Mouse (Mus musculus): ENCODE measurements at regions not wholly inside any gene's neighbourhood (a gene's known extent, or its start where the extent isn't known, plus 50 kb on each side); places are given as distances from the start of the nearest gene placed in this dataset.

GRCm38 (mm10) chr2:46183241-46183640 is 1066.0 kb upstream of the Zeb2 start:
- Histone ChIP-seq H3K27me3 (replicated peaks; ENCODE audit: control insufficient read depth, insufficient read depth, low read length) (no peaks in the 10 kb centered on the region), H3K36me3 (ENCODE audit: control insufficient read depth, insufficient read depth, low read length) (no peaks in the 10 kb centered on the region), H3K27ac (ENCODE audit: insufficient read depth, low read depth, low read length) (no peak overlapping the region), H3K4me1 (ENCODE audit: control insufficient read depth, insufficient read depth, low read length) (no peaks in the 10 kb centered on the region), H3K4me3 (ENCODE audit: insufficient read depth, low read depth, low read length) (no peak overlapping the region)
- DNase-seq, result no peak
- 66% methylated on average over 2 of the region's 2 CpGs for WGBS
- TF ChIP-seq POLR2A (IDR thresholded peaks at IDR 0.05; ENCODE audit: low read depth, low read length), result no peak

GRCm38 (mm10) chr2:46179741-46180140 is 1062.5 kb upstream of the Zeb2 start:
- no peak for DNase-seq
- Histone ChIP-seq H3K36me3 (ENCODE audit: control insufficient read depth, insufficient read depth, low read length) (no peaks in the 10 kb centered on the region), H3K27ac (ENCODE audit: insufficient read depth, low read depth, low read length) (no peak overlapping the region), H3K27me3 (replicated peaks; ENCODE audit: control insufficient read depth, insufficient read depth, low read length) (no peaks in the 10 kb centered on the region), H3K4me3 (ENCODE audit: insufficient read depth, low read depth, low read length) (no peak overlapping the region), H3K4me1 (ENCODE audit: control insufficient read depth, insufficient read depth, low read length) (no peaks in the 10 kb centered on the region)
- WGBS, result 23% methylated on average over 4 of the region's 4 CpGs
- TF ChIP-seq CTCF (conservative IDR thresholded peaks at IDR 0.05; ENCODE audit: insufficient read depth, insufficient read length, low read depth, low read length) (no peak), POLR2A (IDR thresholded peaks at IDR 0.05; ENCODE audit: low read depth, low read length) (no peak)

DNA sequence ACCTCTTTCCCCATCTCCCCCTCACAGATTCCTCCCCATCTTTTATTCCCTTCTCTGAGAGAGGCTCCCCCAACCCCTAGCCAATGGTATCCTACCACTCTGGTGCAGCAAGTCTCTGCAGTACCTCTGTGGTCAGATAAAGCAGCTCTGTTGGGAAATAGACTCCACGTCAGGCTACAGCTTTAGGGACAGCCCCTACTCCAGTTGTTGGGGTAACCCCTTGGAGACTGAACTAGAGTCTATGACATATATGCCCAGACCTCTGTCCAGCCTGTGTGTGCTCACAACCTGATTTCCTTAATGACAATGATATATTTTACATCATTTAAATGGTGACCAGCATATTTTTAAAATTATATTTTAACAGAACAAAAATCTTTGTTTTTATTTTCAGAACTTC is 1051.3 kb upstream of the Zeb2 start:
- H3K27ac ChIP-seq (ENCODE audit: insufficient read depth, low read depth, low read length), result no peak overlapping the region
- DNase-seq, result no peak
- no peaks in the 10 kb centered on the region for H3K4me1 ChIP-seq (ENCODE audit: control insufficient read depth, insufficient read depth, low read length)
- WGBS, result 51% methylated on average over 1 of the region's 1 CpGs
- no peaks in the 10 kb centered on the region for H3K36me3 ChIP-seq (ENCODE audit: control insufficient read depth, insufficient read depth, low read length)
- TF ChIP-seq CTCF (conservative IDR thresholded peaks at IDR 0.05; ENCODE audit: insufficient read depth, insufficient read length, low read depth, low read length) (no peak), POLR2A (IDR thresholded peaks at IDR 0.05; ENCODE audit: low read depth, low read length) (no peak)
- H3K27me3 ChIP-seq (replicated peaks; ENCODE audit: control insufficient read depth, insufficient read depth, low read length), result no peaks in the 10 kb centered on the region
- H3K4me3 ChIP-seq (ENCODE audit: insufficient read depth, low read depth, low read length), result no peak overlapping the region

GRCm38 (mm10) chr2:46149848-46150247 is 1032.7 kb upstream of the Zeb2 start:
- no peaks in the 10 kb centered on the region for H3K4me1 ChIP-seq (ENCODE audit: control insufficient read depth, insufficient read depth, low read length)
- no peaks in the 10 kb centered on the region for H3K36me3 ChIP-seq (ENCODE audit: control insufficient read depth, insufficient read depth, low read length)
- WGBS, result 92% methylated on average over 3 of the region's 3 CpGs
- H3K27ac ChIP-seq (ENCODE audit: insufficient read depth, low read depth, low read length), result no peak overlapping the region
- no peak for DNase-seq
- H3K27me3 ChIP-seq (replicated peaks; ENCODE audit: control insufficient read depth, insufficient read depth, low read length), result no peaks in the 10 kb centered on the region
- TF ChIP-seq CTCF (conservative IDR thresholded peaks at IDR 0.05; ENCODE audit: insufficient read depth, insufficient read length, low read depth, low read length) (no peak), POLR2A (IDR thresholded peaks at IDR 0.05; ENCODE audit: low read depth, low read length) (no peak)
- H3K4me3 ChIP-seq (ENCODE audit: insufficient read depth, low read depth, low read length), result no peak overlapping the region

GRCm38 (mm10) chr2:46119871-46120270 is 1002.7 kb upstream of the Zeb2 start:
- Histone ChIP-seq H3K4me3 (ENCODE audit: insufficient read depth, low read depth, low read length) (no peak overlapping the region), H3K27ac (ENCODE audit: insufficient read depth, low read depth, low read length) (no peak overlapping the region), H3K4me1 (ENCODE audit: control insufficient read depth, insufficient read depth, low read length) (no peaks in the 10 kb centered on the region), H3K27me3 (replicated peaks; ENCODE audit: control insufficient read depth, insufficient read depth, low read length) (no peaks in the 10 kb centered on the region), H3K36me3 (ENCODE audit: control insufficient read depth, insufficient read depth, low read length) (no peaks in the 10 kb centered on the region)
- WGBS, result 80% methylated on average over 3 of the region's 3 CpGs
- TF ChIP-seq CTCF (conservative IDR thresholded peaks at IDR 0.05; ENCODE audit: insufficient read depth, insufficient read length, low read depth, low read length) (no peak), POLR2A (IDR thresholded peaks at IDR 0.05; ENCODE audit: low read depth, low read length) (no peak)
- no peak for DNase-seq

DNA sequence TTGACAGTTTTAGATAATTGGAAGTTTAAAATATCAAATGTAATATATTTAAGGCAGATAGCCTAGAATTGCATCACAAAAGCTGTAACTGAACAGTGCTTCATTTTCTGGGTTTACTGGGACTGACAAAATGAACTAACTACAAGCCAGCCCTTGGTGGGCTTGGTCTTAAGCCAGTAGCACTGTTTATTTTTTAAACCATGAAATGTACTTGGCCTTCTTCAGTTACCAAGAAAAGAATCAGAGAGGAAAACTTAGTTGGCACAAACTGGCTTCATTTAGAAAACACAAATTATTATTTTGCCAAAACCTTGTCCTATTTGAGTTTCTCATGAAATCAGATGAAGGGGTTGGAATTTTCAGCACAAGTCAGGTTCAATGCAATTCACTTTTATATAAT is 989.8 kb upstream of the Zeb2 start:
- H3K36me3 ChIP-seq (ENCODE audit: control insufficient read depth, insufficient read depth, low read length), result no peaks in the 10 kb centered on the region
- TF ChIP-seq POLR2A (IDR thresholded peaks at IDR 0.05; ENCODE audit: low read depth, low read length), result no peak
- no peak for TF ChIP-seq CTCF (conservative IDR thresholded peaks at IDR 0.05; ENCODE audit: insufficient read depth, insufficient read length, low read depth, low read length)
- H3K27ac ChIP-seq (ENCODE audit: insufficient read depth, low read depth, low read length), result no peak overlapping the region
- no peaks in the 10 kb centered on the region for H3K4me1 ChIP-seq (ENCODE audit: control insufficient read depth, insufficient read depth, low read length)
- H3K27me3 ChIP-seq (replicated peaks; ENCODE audit: control insufficient read depth, insufficient read depth, low read length), result no peaks in the 10 kb centered on the region
- DNase-seq, result no peak
- no peak overlapping the region for H3K4me3 ChIP-seq (ENCODE audit: insufficient read depth, low read depth, low read length)

- no peaks in the 10 kb centered on the region for H3K36me3 ChIP-seq (ENCODE audit: control insufficient read depth, insufficient read depth, low read length)
- DNase-seq, result no peak
- TF ChIP-seq CTCF (conservative IDR thresholded peaks at IDR 0.05; ENCODE audit: insufficient read depth, insufficient read length, low read depth, low read length) (no peak), POLR2A (IDR thresholded peaks at IDR 0.05; ENCODE audit: low read depth, low read length) (no peak)
- H3K27me3 ChIP-seq (replicated peaks; ENCODE audit: control insufficient read depth, insufficient read depth, low read length), result no peaks in the 10 kb centered on the region
- H3K4me3 ChIP-seq (ENCODE audit: insufficient read depth, low read depth, low read length), result no peak overlapping the region
- H3K4me1 ChIP-seq (ENCODE audit: control insufficient read depth, insufficient read depth, low read length), result no peaks in the 10 kb centered on the region
- 55% methylated on average over 7 of the region's 7 CpGs for WGBS
- no peak overlapping the region for H3K27ac ChIP-seq (ENCODE audit: insufficient read depth, low read depth, low read length)
These were observed 948.0 kb upstream of the Zeb2 start for GRCm38 (mm10) chr2:46065034-46065802.

All from kidney, adult 2 months (tissue).